Mouse (Mus musculus): ENCODE data around the gene Rab12. TPM values are rescaled to one million over a fixed set of nuclear protein-coding genes. Genes with fewer than 3 reads are reported as not detected.
A peak's percentile ranks its signal among the peaks of the same experiment; 100 is the strongest.
"Not testable (repeated sequence)": the region's sequence is repeated elsewhere in the genome, so short reads cannot be mapped to it uniquely, and the experiment has no call there.

Gene Rab12
- polyA plus RNA-seq (2015; fragmentation: Nextera tagmentation; extraction: Ambion mirVana), result 39.7 and 48.6 TPM in 2 replicates

DNA sequence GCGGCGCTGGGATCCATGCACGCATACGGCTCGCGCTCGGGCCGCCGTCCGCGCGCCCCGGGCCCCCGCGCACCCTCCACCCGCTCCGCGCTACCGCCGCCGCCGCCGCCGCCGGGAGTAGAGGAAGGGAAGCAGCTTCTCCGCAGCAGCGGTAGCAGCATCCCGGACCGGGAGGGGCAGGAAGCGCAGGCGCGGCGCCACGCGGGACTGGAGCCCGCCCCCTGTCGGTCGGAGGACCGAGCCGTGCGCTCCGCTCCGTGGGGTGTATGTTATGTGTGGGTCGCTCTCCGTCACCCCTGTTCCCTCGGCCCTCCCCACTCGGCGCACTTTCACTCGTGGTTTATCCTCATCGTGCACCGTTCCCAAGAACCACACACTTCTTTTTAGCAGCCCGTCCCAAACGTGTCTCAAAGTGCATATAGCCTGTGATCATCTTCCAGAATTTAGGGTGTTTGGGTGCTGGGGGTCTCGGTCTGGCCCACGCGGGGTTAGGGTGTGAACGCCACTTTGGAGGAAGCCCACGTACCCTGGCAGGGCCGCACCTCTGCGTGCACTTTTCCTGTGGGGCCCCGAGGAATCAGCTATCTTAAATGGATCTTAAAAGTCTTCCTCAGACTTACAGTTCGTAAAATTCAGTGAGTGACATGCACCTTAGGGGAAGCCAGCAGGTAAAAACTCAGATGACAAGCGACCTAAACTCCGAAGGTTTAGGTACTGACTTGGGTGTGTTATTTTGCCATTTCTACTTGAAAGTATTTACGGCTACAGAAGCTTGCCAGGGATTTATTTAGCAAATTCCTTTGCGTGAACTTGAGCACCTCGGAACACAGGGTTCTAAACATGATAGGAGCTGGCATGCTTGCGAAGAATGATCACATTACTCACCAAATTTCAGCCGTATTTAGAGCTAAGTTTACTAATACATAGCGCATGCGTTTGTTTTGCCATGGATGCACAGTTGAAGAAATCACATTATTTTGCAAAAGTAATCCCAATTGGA is at the start of gene Rab12:
Gene Rab12 (minus strand): TSS at position 176 of the 1,000 bp plus-strand sequence.
- H3K9me3 ChIP-seq, result no peaks in the 10 kb centered on the region
- H3K4me1 ChIP-seq, result peaks cover 17% of the 10 kb centered on the region
- peak within 1 kb of the TSS; percentile 98 for H3K9ac ChIP-seq
- H3K27ac ChIP-seq, result peak within 1 kb of the TSS; percentile 27; the same call in 1 of the 2 replicates
- no peaks in the 10 kb centered on the region for H3K27me3 ChIP-seq
- ATAC-seq (ENCODE audit: insufficient number of reproducible peaks, low FRiP score, low TSS enrichment, low read depth), result peak; percentile 89
- 6% methylated on average over 71 of the region's 71 CpGs for whole genome bisulfite sequencing
- H3K4me3 ChIP-seq, result peak within 1 kb of the TSS; percentile 99
- H3K36me3 ChIP-seq, result no peaks in the 10 kb centered on the region
- H3K4me2 ChIP-seq, result peak within 1 kb of the TSS; percentile 80

DNA sequence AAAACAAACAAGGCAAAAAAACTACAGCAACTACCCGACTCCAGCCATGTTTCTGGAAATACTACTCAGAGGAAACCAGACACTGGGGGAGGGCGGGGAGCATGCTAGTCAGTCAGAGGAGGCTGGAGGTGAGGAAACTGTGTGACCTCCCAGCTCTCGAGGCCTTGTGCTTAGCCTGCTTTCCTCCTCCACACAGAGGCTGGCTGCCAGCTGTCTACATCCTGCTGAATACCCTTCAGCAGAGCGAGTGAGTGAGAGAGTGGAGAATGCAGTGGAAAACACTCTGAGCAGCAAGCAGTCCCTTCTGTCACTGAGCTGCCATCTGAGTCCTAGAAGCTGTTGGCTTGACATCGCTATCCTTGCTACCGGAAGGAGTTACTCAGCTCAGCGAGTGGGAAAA is 44.7 kb upstream of the Rab12 start:
- Histone ChIP-seq H3K4me3 (no peak overlapping the region), H3K9me3 (no peaks in the 10 kb centered on the region), H3K27me3 (no peaks in the 10 kb centered on the region), H3K27ac (no peak overlapping the region), H3K36me3 (no peaks in the 10 kb centered on the region), H3K4me2 (no peak overlapping the region), H3K4me1 (no peaks in the 10 kb centered on the region), H3K9ac (no peak overlapping the region)
- ATAC-seq (ENCODE audit: insufficient number of reproducible peaks, low FRiP score, low TSS enrichment, low read depth), result no peak
- WGBS, result 56% methylated on average over 7 of the region's 7 CpGs

DNA sequence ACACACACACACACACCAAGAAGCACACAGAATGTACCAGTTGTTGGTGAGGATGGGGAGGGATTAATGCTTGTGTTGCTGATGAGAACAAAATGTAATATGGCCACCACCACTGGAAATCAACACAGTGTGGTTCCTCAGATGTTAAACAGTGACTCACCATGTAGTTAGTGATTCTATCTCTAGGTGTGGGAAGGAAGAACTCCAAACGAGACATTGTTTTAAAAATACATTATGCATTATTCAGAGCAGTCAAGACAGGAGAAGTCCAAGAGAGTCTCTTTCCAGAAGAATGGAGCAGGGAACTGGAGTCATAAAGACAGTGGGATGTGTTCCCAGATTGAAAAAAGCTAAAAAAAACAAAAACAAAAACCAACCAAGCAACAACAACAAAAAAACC is 44.0 kb upstream of the Rab12 start:
- Histone ChIP-seq H3K4me1 (no peaks in the 10 kb centered on the region), H3K9me3 (no peaks in the 10 kb centered on the region), H3K36me3 (no peaks in the 10 kb centered on the region), H3K27ac (no peak overlapping the region), H3K4me2 (no peak overlapping the region), H3K27me3 (no peaks in the 10 kb centered on the region), H3K9ac (no peak overlapping the region), H3K4me3 (no peak overlapping the region)
- WGBS, result 59% methylated on average over 1 of the region's 1 CpGs
- ATAC-seq (ENCODE audit: insufficient number of reproducible peaks, low FRiP score, low TSS enrichment, low read depth), result no peak

- H3K27ac ChIP-seq, result no peak overlapping the region
- no peak for ATAC-seq (ENCODE audit: insufficient number of reproducible peaks, low FRiP score, low TSS enrichment, low read depth)
- no peak overlapping the region for H3K9ac ChIP-seq
- no peak overlapping the region for H3K4me2 ChIP-seq
- no peaks in the 10 kb centered on the region for H3K9me3 ChIP-seq
- 60% methylated on average over 2 of the region's 2 CpGs for WGBS
- no peaks in the 10 kb centered on the region for H3K4me1 ChIP-seq
- H3K36me3 ChIP-seq, result no peaks in the 10 kb centered on the region
- no peak overlapping the region for H3K4me3 ChIP-seq
- no peaks in the 10 kb centered on the region for H3K27me3 ChIP-seq
These were observed 41.9 kb upstream of the Rab12 start for GRCm38 (mm10) chr17:66561380-66561779.

GRCm38 (mm10) chr17:66558404-66559317 is 39.1 kb upstream of the Rab12 start:
- Histone ChIP-seq H3K27ac (no peak overlapping the region), H3K36me3 (no peaks in the 10 kb centered on the region), H3K9ac (no peak overlapping the region), H3K4me1 (no peaks in the 10 kb centered on the region), H3K4me2 (no peak overlapping the region), H3K27me3 (no peaks in the 10 kb centered on the region), H3K4me3 (no peak overlapping the region), H3K9me3 (no peaks in the 10 kb centered on the region)
- ATAC-seq (ENCODE audit: insufficient number of reproducible peaks, low FRiP score, low TSS enrichment, low read depth), result no peak
- 77% methylated on average over 17 of the region's 17 CpGs for WGBS

- Histone ChIP-seq H3K4me2 (no peak overlapping the region), H3K9ac (no peak overlapping the region), H3K36me3 (no peaks in the 10 kb centered on the region), H3K27me3 (no peaks in the 10 kb centered on the region), H3K27ac (no peak overlapping the region), H3K4me1 (no peaks in the 10 kb centered on the region), H3K9me3 (no peaks in the 10 kb centered on the region), H3K4me3 (no peak overlapping the region)
- WGBS, result 84% methylated on average over 4 of the region's 4 CpGs
- no peak for ATAC-seq (ENCODE audit: insufficient number of reproducible peaks, low FRiP score, low TSS enrichment, low read depth)
These were observed 33.2 kb upstream of the Rab12 start for GRCm38 (mm10) chr17:66552690-66553089.

- no peak overlapping the region for H3K27ac ChIP-seq
These were observed 31.0 kb upstream of the Rab12 start for GRCm38 (mm10) chr17:66550486-66550885.

DNA sequence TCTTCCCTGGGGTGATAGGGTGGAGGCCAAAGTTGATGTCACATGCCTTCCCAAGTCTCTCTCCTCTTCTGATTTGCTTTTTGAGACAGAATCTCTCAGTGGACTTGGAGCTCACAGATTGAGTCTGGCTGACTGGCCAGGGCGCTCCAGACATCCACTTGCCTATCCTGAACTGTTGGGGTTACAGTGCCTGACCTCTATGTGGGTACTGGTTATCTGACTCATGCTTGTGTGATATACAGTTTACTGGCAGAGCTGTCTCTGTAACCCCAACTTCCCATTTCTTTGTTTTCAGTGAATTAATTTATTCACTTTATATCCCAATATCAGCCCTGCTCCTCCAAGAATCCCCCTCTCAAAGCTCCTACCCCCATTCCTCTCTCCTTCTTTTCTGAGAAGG is 12.8 kb upstream of the Rab12 start:
- whole genome bisulfite sequencing, result 91% methylated on average over 1 of the region's 1 CpGs

More at GRCm38 (mm10) chr17:66550486-66550885, 31.0 kb upstream of the Rab12 start:
- no peak for ATAC-seq (ENCODE audit: insufficient number of reproducible peaks, low FRiP score, low TSS enrichment, low read depth)
- Histone ChIP-seq H3K36me3 (no peaks in the 10 kb centered on the region), H3K9ac (no peak overlapping the region), H3K9me3 (no peaks in the 10 kb centered on the region), H3K27me3 (no peaks in the 10 kb centered on the region), H3K4me1 (no peaks in the 10 kb centered on the region), H3K4me2 (no peak overlapping the region), H3K4me3 (no peak overlapping the region)
- WGBS, result 87% methylated on average over 5 of the region's 5 CpGs

DNA sequence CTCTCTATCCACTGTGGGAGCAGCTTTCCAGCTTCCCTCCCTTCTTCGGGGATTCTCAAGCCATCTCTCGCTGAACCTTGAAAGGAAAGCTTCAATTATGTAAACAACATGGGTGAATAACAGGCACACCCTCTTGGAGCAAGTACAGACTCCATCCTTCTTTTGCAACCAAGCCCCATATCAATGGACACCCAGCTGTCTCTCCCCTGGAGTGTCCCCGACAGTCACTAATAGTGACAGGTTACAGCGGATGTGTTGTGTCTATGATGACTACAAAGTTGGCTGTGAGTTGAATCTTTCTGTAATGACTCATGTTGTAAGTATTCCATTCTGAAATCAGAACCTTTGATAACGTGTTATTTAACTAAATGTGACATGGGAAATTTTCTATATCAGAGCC is 3.9 kb upstream of the Rab12 start:
- Histone ChIP-seq H3K4me1 (peaks cover 8% of the 10 kb centered on the region), H3K9me3 (no peaks in the 10 kb centered on the region), H3K4me3 (no peak overlapping the region), H3K27ac (no peak overlapping the region), H3K27me3 (no peaks in the 10 kb centered on the region), H3K36me3 (no peaks in the 10 kb centered on the region), H3K9ac (no peak overlapping the region), H3K4me2 (no peak overlapping the region)
- WGBS, result 77% methylated on average over 5 of the region's 5 CpGs
- ATAC-seq (ENCODE audit: insufficient number of reproducible peaks, low FRiP score, low TSS enrichment, low read depth), result no peak

More for the DNA sequence above, 12.8 kb upstream of the Rab12 start:
- no peak overlapping the region for H3K4me3 ChIP-seq
- H3K27me3 ChIP-seq, result no peaks in the 10 kb centered on the region
- H3K4me1 ChIP-seq, result no peaks in the 10 kb centered on the region
- no peak overlapping the region for H3K9ac ChIP-seq
- H3K36me3 ChIP-seq, result no peaks in the 10 kb centered on the region
- no peak overlapping the region for H3K27ac ChIP-seq
- ATAC-seq (ENCODE audit: insufficient number of reproducible peaks, low FRiP score, low TSS enrichment, low read depth), result no peak
- no peak overlapping the region for H3K4me2 ChIP-seq
- no peaks in the 10 kb centered on the region for H3K9me3 ChIP-seq

DNA sequence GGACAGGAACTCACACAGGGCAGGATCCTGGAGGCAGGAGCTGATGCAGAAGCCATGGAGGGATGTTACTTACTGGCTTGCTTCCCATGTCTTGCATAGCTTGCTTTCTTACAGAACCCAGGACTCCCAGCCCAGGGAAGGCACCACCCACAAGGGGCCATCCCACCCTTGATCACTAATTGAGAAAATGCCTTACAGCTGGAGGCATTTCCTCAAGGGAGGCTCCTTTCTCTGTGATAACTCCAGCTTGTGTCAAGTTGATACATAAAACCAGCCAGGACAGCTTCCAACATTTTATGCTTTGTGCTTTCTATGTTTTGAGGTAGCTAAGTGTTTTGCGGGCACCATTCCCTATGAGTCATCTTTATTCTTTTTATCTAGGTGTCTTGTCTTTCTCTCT is 3.1 kb upstream of the Rab12 start:
- H3K27ac ChIP-seq; H3K27me3 ChIP-seq; H3K9ac ChIP-seq; ATAC-seq (ENCODE audit: insufficient number of reproducible peaks, low FRiP score, low TSS enrichment, low read depth); H3K36me3 ChIP-seq; H3K4me2 ChIP-seq; H3K4me3 ChIP-seq; H3K9me3 ChIP-seq: not testable (repeated sequence)
- 78% methylated on average over 1 of the region's 1 CpGs for WGBS
- peaks cover 15% of the 10 kb centered on the region for H3K4me1 ChIP-seq

GRCm38 (mm10) chr17:66518877-66519553 is 514 bp downstream of the Rab12 start:
- H3K4me3 ChIP-seq, result peak overlapping the region; percentile 99
- no peaks in the 10 kb centered on the region for H3K36me3 ChIP-seq
- H3K27ac ChIP-seq, result peak overlapping the region; percentile 27; the same call in 1 of the 2 replicates
- H3K9ac ChIP-seq, result peak overlapping the region; percentile 98
- H3K4me2 ChIP-seq, result peak overlapping the region; percentile 80
- peaks cover 17% of the 10 kb centered on the region for H3K4me1 ChIP-seq
- under 1% methylated on average over 49 of the region's 57 CpGs for WGBS
- peak; percentile 42 for ATAC-seq (ENCODE audit: insufficient number of reproducible peaks, low FRiP score, low TSS enrichment, low read depth)
- H3K9me3 ChIP-seq, result no peaks in the 10 kb centered on the region
- no peaks in the 10 kb centered on the region for H3K27me3 ChIP-seq
